Mouse (Mus musculus): Measurements from ENCODE around the gene Abcb8. TPM values are rescaled to one million over a fixed set of nuclear protein-coding genes. Genes with fewer than 3 reads are reported as not detected.
A peak's percentile ranks its signal among the peaks of the same experiment; 100 is the strongest.

Abcb8 gene
- polyA plus RNA-seq, 1 experiment from 2014 or later: 49.4 TPM

DNA sequence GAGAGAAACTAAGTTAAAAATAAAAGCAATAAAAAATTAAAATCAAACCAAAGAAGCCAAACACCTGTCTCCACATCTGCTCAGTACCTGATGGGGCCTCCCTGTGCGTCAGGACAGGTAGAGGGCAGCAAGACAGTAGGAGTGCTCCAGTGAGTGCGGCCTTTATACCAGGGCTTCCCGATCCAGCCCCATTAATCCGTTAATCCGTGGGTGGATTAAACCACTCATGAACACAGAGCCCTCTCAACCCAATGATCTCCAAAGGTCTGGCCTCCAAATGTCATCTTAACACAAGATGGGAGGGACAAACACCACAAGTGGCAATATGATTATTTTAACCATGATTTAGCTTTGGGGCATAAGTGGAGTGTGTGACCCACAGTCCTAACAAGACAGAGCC is 19.7 kb upstream of the Abcb8 start:
- Histone ChIP-seq H3K9ac (replicated peaks) (no peak overlapping the region), H3K4me3 (replicated peaks) (no peak overlapping the region), H3K4me2 (no peak overlapping the region), H3K4me1 (no peaks in the 10 kb centered on the region), H3K36me3 (no peaks in the 10 kb centered on the region), H3K27ac (replicated peaks) (no peak overlapping the region), H3K27me3 (replicated peaks) (no peaks in the 10 kb centered on the region), H3K9me3 (replicated peaks) (no peaks in the 10 kb centered on the region)
- no peak for ATAC-seq (ENCODE audit: low FRiP score)
- WGBS: 75% methylated on average over 5 of the region's 5 CpGs

DNA sequence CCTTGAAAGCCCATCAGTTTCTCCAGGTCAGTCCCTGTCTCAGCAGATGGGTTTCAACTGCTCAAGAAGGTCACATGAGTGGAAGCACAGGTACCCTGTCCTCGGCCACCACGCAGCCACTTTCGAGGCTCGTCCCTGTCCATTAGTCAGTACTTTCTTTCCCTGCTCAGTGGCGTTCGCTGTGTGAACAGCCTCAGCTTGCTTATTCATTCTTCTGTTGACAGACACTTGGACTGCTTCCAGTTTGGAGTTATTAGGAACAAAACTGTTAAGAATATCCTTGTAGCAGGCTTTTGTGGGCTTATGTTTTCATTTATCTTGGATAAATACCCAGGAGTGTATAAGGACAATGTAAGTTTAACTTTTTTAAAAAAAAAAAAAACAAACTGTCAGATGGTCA is 19.2 kb upstream of the Abcb8 start:
- H3K4me3 ChIP-seq (replicated peaks): no peak overlapping the region
- no peak overlapping the region for H3K9ac ChIP-seq (replicated peaks)
- H3K36me3 ChIP-seq: no peaks in the 10 kb centered on the region
- ATAC-seq (ENCODE audit: low FRiP score): no peak
- no peaks in the 10 kb centered on the region for H3K9me3 ChIP-seq (replicated peaks)
- H3K27ac ChIP-seq (replicated peaks): no peak overlapping the region
- H3K27me3 ChIP-seq (replicated peaks): no peaks in the 10 kb centered on the region
- 69% methylated on average over 6 of the region's 6 CpGs for WGBS
- no peak overlapping the region for H3K4me2 ChIP-seq
- H3K4me1 ChIP-seq: no peaks in the 10 kb centered on the region

DNA sequence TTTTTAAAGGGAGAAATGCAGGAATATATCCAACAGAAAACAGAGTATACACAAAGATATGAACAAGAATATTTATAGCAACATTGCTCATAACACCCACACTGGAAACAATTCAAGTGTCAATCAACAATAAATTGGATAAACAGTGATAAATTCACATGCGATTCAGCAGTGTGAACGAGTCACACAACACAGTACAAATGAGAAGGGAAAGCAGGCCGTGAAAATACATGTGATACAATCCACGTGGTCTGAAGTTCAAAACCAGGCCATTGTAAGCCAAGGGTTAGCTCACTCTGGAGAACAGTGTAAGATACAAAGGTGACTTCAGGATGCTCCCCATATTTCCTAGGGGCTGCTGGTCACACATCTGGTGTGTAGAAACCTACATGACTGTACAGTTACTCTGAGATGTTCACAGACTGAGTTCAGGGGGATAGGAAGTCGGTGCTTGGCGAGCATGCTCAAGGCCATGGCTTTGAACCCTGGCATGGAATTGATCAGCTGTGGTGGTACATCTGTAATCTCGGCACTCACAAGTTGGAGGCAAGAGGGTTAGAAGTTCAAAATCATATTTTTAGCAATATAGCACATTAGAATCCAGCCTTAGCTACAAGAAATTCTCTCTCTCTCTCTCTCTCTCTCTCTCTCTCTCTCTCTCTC is 18.7 kb upstream of the Abcb8 start:
- no peaks in the 10 kb centered on the region for H3K36me3 ChIP-seq
- no peak overlapping the region for H3K4me2 ChIP-seq
- H3K9ac ChIP-seq (replicated peaks): no peak overlapping the region
- no peak overlapping the region for H3K27ac ChIP-seq (replicated peaks)
- no peak overlapping the region for H3K4me3 ChIP-seq (replicated peaks)
- H3K27me3 ChIP-seq (replicated peaks): no peaks in the 10 kb centered on the region
- WGBS: 87% methylated on average over 7 of the region's 7 CpGs
- no peaks in the 10 kb centered on the region for H3K9me3 ChIP-seq (replicated peaks)
- no peak for ATAC-seq (ENCODE audit: low FRiP score)
- H3K4me1 ChIP-seq: no peaks in the 10 kb centered on the region

DNA sequence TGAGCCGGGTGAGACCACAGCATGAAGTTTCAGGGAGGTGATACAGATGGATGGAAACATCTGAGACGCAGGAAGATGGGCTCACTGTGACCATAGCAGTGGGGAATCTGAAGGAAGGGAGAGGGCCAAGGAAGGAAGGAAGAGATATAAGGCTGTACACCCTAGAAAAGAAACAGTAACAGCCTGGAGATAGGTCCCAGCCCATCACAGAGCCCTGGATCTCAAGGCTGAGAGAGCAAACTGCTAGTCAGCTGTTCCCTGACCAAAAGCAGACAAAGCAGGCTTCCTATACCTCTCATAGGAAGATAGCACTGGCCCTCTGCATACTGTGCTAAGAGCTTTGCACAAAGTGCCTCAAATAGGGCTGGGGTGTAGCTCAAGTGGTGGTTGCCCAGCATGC is 14.8 kb upstream of the Abcb8 start:
- no peak overlapping the region for H3K9ac ChIP-seq (replicated peaks)
- H3K27me3 ChIP-seq (replicated peaks): no peaks in the 10 kb centered on the region
- no peaks in the 10 kb centered on the region for H3K36me3 ChIP-seq
- H3K4me1 ChIP-seq: peaks cover 15% of the 10 kb centered on the region
- H3K4me2 ChIP-seq: no peak overlapping the region
- no peak for ATAC-seq (ENCODE audit: low FRiP score)
- no peaks in the 10 kb centered on the region for H3K9me3 ChIP-seq (replicated peaks)
- H3K4me3 ChIP-seq (replicated peaks): no peak overlapping the region
- no peak overlapping the region for H3K27ac ChIP-seq (replicated peaks)
- 85% methylated on average over 2 of the region's 2 CpGs for WGBS

DNA sequence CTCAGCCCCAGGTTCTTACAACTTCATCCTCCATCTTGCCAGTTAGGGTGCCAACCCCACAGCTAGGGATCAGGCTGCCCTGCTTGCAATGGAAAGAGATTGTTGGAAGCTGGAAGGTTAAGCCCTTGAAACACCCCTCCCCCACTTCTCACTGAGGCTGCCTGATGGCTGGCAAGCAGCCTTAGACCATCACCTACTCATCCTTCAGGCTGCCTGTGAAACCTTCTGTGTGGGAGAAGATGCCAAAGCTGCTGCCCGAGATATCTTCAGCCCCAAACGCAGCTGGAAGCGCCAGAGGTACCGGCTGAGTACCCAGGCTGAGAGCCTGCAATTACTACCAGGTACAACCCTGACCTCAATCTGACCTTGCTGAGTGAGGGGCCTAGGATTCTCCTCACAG is 14.0 kb upstream of the Abcb8 start:
- H3K4me1 ChIP-seq: peaks cover 23% of the 10 kb centered on the region
- H3K27ac ChIP-seq (replicated peaks): no peak overlapping the region
- no peak for ATAC-seq (ENCODE audit: low FRiP score)
- no peaks in the 10 kb centered on the region for H3K36me3 ChIP-seq
- H3K9me3 ChIP-seq (replicated peaks): no peaks in the 10 kb centered on the region
- no peak overlapping the region for H3K4me3 ChIP-seq (replicated peaks)
- no peak overlapping the region for H3K4me2 ChIP-seq
- no peaks in the 10 kb centered on the region for H3K27me3 ChIP-seq (replicated peaks)
- H3K9ac ChIP-seq (replicated peaks): no peak overlapping the region
- 72% methylated on average over 4 of the region's 4 CpGs for WGBS

DNA sequence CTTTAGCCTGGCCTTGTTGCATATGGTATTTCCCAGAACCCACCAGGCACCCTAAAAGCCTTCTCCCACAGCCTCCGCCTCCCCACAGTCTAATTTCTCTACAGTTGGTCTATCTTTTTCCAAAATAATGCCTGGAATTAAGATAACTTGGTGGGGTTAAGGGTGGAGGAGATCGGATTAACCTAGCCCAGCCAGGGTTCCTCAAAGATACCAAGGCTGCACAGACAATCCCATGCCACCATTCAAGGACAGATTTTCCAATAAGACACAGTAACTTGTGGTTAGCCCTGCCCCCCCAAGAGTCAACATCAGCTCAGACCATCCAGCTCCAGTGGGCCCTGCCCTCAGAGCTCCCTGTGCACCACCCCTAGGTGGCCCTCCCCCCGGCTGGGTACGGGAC is 13.0 kb upstream of the Abcb8 start:
- H3K9ac ChIP-seq (replicated peaks): no peak overlapping the region
- no peak overlapping the region for H3K4me3 ChIP-seq (replicated peaks)
- no peak for ATAC-seq (ENCODE audit: low FRiP score)
- no peak overlapping the region for H3K27ac ChIP-seq (replicated peaks)
- WGBS: 97% methylated on average over 4 of the region's 4 CpGs
- peaks cover 3% of the 10 kb centered on the region; the same call in 1 of the 2 replicates for H3K27me3 ChIP-seq (replicated peaks)
- no peaks in the 10 kb centered on the region for H3K9me3 ChIP-seq (replicated peaks)
- H3K4me2 ChIP-seq: no peak overlapping the region
- no peaks in the 10 kb centered on the region for H3K36me3 ChIP-seq
- H3K4me1 ChIP-seq: peaks cover 24% of the 10 kb centered on the region

DNA sequence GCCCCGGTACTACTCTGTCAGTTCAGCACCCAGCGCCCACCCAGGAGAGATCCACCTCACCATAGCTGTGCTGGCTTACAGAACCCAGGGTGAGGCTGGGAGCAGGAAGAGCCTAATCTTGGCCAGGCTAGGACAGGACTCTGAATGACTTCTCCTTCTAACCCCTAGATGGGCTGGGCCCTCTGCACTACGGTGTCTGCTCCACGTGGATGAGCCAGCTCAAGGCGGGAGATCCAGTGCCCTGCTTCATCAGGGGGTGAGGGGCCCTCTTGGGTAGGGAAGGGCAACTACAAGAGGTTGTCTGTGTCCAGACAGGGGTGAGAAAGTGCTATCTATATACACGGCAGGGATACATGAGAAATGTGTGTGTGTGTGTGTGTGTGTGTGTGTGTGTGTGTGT is 12.0 kb upstream of the Abcb8 start:
- ATAC-seq (ENCODE audit: low FRiP score): no peak
- Histone ChIP-seq H3K4me1 (peaks cover 24% of the 10 kb centered on the region), H3K27me3 (replicated peaks) (peaks cover 10% of the 10 kb centered on the region; the same call in 1 of the 2 replicates), H3K4me3 (replicated peaks) (no peak overlapping the region), H3K36me3 (no peaks in the 10 kb centered on the region), H3K27ac (replicated peaks) (no peak overlapping the region), H3K9me3 (replicated peaks) (no peaks in the 10 kb centered on the region), H3K4me2 (no peak overlapping the region), H3K9ac (replicated peaks) (no peak overlapping the region)
- WGBS: 76% methylated on average over 6 of the region's 6 CpGs

DNA sequence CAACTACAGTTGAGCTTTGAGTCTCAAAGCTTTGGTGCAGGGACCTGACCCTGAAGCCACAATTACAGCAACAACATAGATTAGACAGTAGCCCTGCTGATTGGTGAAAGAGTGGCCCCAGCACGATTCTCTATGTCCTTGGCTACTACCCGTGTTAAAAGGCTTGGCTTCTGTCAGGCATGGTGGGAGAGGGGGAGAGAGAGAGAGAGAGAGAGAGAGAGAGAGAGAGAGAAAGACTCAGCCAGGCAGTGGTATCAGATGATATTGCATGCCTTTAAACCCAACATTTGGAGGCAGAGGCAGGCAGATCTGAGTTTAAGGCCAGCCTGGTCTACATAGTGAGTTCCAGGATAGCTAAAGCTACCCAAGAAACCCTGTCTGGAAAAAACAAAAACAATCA is 11.5 kb upstream of the Abcb8 start:
- ATAC-seq (ENCODE audit: low FRiP score): no peak
- 67% methylated on average over 2 of the region's 2 CpGs for WGBS
- no peaks in the 10 kb centered on the region for H3K36me3 ChIP-seq
- H3K4me1 ChIP-seq: peaks cover 27% of the 10 kb centered on the region
- H3K9me3 ChIP-seq (replicated peaks): no peaks in the 10 kb centered on the region
- H3K4me3 ChIP-seq (replicated peaks): no peak overlapping the region
- H3K9ac ChIP-seq (replicated peaks): no peak overlapping the region
- no peak overlapping the region for H3K4me2 ChIP-seq
- no peak overlapping the region for H3K27ac ChIP-seq (replicated peaks)
- H3K27me3 ChIP-seq (replicated peaks): peaks cover 14% of the 10 kb centered on the region; the same call in 1 of the 2 replicates

DNA sequence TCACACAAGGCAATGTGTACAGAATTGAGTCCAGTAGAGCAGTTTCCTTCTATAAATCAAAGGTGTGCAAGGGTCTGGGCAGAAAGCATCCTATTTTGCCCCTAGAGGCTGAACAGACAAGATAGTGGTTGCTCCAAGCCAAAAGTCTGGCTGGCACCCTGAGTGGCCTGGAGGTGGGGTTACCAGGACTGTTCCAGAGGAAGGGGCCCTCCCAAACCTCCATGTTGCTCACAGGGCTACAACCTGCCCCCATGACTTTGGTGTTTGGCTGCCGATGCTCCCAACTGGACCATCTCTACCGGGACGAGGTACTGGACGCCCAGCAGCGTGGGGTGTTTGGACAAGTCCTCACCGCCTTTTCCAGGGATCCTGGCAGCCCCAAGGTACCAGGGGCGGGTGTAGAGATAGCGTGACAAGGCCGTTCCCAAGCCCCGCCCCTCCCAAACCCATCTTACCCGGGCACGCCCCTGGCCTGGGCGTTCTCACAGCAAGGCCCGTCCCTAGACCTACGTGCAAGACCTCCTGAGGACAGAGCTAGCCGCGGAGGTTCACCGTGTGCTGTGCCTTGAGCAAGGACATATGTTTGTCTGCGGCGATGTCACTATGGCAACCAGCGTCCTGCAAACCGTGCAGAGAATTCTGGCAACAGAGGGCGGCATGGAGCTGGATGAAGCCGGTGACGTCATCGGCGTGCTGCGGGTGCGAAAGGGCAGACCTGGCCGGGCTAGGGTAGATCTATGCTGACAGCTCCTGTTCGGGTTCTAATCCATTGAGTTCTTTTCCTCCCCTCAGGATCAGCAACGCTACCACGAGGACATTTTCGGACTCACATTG is 10.2 kb upstream of the Abcb8 start:
- peak overlapping the region; percentile 49 for H3K4me3 ChIP-seq (replicated peaks)
- peaks cover 16% of the 10 kb centered on the region; the same call in 1 of the 2 replicates for H3K27me3 ChIP-seq (replicated peaks)
- peak overlapping the region; percentile 68 for H3K4me2 ChIP-seq
- peaks cover 39% of the 10 kb centered on the region for H3K4me1 ChIP-seq
- peak; percentile 82 for ATAC-seq (ENCODE audit: low FRiP score)
- H3K9ac ChIP-seq (replicated peaks): peak overlapping the region; percentile 47
- H3K27ac ChIP-seq (replicated peaks): peak overlapping the region; percentile 80
- no peaks in the 10 kb centered on the region for H3K9me3 ChIP-seq (replicated peaks)
- WGBS: 2% methylated on average over 34 of the region's 34 CpGs
- H3K36me3 ChIP-seq: no peaks in the 10 kb centered on the region

DNA sequence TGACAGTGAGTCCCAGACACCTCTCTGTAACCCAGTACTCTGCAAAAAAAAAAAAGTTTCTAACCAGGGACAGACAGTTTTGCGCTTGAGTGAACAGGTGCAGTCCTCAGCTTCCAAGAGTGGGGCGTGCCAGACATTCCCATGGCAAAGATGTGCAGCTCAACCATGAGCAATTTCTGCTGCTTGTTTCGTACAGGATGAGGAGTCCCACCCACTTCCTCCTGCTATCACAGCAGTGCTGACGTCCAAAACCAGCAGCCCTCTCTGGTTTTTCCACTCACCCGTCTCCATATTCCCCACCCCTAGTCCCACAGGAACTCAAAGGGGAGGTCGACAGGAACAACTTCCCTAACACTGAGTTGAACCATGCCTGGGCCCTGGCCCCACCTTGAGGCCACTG is 9.1 kb upstream of the Abcb8 start:
- 67% methylated on average over 6 of the region's 6 CpGs for WGBS
- H3K9me3 ChIP-seq (replicated peaks): no peaks in the 10 kb centered on the region
- no peak overlapping the region for H3K4me3 ChIP-seq (replicated peaks)
- H3K27me3 ChIP-seq (replicated peaks): peaks cover 22% of the 10 kb centered on the region; the same call in 1 of the 2 replicates
- H3K4me1 ChIP-seq: peaks cover 45% of the 10 kb centered on the region
- H3K9ac ChIP-seq (replicated peaks): no peak overlapping the region
- no peaks in the 10 kb centered on the region for H3K36me3 ChIP-seq
- H3K27ac ChIP-seq (replicated peaks): no peak overlapping the region
- H3K4me2 ChIP-seq: peak overlapping the region; percentile 68
- ATAC-seq (ENCODE audit: low FRiP score): no peak

DNA sequence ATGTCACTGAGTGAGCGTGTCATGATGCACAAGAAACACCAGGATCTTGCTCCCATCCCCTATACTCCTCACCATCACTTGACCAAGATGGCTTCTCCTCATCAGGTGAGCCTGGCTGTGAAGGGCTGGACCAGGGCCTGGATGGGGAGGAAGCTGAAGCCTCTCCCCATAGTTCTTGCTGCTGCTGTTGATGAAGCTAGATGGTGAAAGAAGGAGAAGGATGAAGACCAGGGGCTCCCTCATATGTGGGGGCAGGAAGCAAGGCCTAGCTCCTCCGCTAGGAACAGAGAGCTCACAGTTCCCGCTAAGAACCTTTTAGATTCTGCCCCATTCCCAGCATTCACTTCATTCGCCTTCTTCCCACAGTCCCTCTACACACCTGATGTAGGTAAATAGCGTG is 8.1 kb upstream of the Abcb8 start:
- peaks cover 22% of the 10 kb centered on the region; the same call in 1 of the 2 replicates for H3K27me3 ChIP-seq (replicated peaks)
- no peak overlapping the region for H3K4me3 ChIP-seq (replicated peaks)
- 91% methylated on average over 5 of the region's 5 CpGs for WGBS
- no peak for ATAC-seq (ENCODE audit: low FRiP score)
- H3K27ac ChIP-seq (replicated peaks): no peak overlapping the region
- no peak overlapping the region for H3K4me2 ChIP-seq
- no peak overlapping the region for H3K9ac ChIP-seq (replicated peaks)
- no peaks in the 10 kb centered on the region for H3K36me3 ChIP-seq
- H3K9me3 ChIP-seq (replicated peaks): no peaks in the 10 kb centered on the region
- H3K4me1 ChIP-seq: peaks cover 45% of the 10 kb centered on the region
